Mouse (Mus musculus): ENCODE measurements at regions not wholly inside any gene's neighbourhood (a gene's known extent, or its start where the extent isn't known, plus 50 kb on each side); places are given as distances from the start of the nearest gene placed in this dataset.
A peak's percentile ranks its signal among the peaks of the same experiment; 100 is the strongest.

DNA sequence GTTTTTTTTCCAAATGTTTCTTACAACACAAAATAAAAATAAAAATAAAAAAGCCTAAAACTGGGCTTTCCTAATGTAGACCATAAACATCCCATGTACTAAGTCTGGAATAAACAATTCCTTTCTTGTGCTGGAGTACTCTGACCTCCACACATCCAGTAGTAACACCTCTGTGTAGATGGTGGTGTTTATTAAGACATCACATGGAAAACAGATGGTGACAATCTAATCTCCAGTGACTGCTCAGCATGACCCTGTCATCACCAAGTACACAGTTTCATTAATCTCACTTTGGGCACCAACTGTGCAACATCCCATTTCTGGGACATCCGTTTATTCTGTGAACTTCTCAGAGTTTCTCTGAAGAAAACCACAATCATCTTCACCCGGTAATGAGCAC lies 118.7 kb upstream of the Bank1 start:
- H3K4me1 ChIP-seq (ENCODE audit: control insufficient read depth, insufficient read depth): no peaks in the 10 kb centered on the region
- H3K36me3 ChIP-seq (replicated peaks; ENCODE audit: control insufficient read depth, insufficient read depth, low read length): no peaks in the 10 kb centered on the region
- TF ChIP-seq EP300 (IDR thresholded peaks at IDR 0.05; ENCODE audit: low read depth) (no peak), CTCF (IDR thresholded peaks at IDR 0.05; ENCODE audit: low read depth) (no peak)
- H3K9me3 ChIP-seq (replicated peaks; ENCODE audit: control insufficient read depth, low read length): no peaks in the 10 kb centered on the region
- H3K27ac ChIP-seq (ENCODE audit: low read depth): no peak overlapping the region
- WGBS: 57% methylated on average over 2 of the region's 2 CpGs
- no peak overlapping the region for H3K9ac ChIP-seq (replicated peaks; ENCODE audit: low read depth, low read length)
- DNase-seq (ENCODE audit: low spot score) (no peak), ATAC-seq (ENCODE audit: insufficient read depth, low read depth) (no peak)
- H3K4me3 ChIP-seq (ENCODE audit: low read depth, low read length): no peak overlapping the region
- H3K27me3 ChIP-seq (ENCODE audit: control insufficient read depth, insufficient read depth, low read length): no peaks in the 10 kb centered on the region
- H3K4me2 ChIP-seq (ENCODE audit: low read depth, low read length): no peak overlapping the region

DNA sequence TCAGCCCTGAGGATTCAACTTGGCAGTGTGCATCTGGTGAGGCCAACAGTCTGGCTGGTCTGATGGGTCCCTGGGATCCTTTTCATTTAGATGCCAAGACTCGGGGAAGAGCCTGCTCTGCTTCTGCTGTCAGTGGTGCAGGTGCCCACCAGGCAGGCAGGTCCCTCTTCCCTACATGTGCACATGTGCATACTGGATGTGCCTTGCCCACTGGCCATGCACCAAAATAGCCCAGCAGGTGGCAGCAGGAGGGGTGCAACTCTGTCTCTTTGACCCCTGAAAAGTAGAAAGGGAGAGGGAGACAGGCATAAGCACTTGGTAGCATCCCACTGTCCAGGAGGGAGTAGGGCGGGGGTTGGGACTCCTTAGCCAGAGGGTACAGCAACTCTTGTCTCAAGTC lies 116.2 kb upstream of the Bank1 start:
- no peaks in the 10 kb centered on the region for H3K27me3 ChIP-seq (ENCODE audit: control insufficient read depth, insufficient read depth, low read length)
- no peaks in the 10 kb centered on the region for H3K4me1 ChIP-seq (ENCODE audit: control insufficient read depth, insufficient read depth)
- no peak for ATAC-seq (ENCODE audit: insufficient read depth, low read depth)
- no peak overlapping the region for H3K4me2 ChIP-seq (ENCODE audit: low read depth, low read length)
- DNase-seq (ENCODE audit: low spot score): no peak
- H3K36me3 ChIP-seq (replicated peaks; ENCODE audit: control insufficient read depth, insufficient read depth, low read length): no peaks in the 10 kb centered on the region
- peak; percentile 36 for TF ChIP-seq CTCF (IDR thresholded peaks at IDR 0.05; ENCODE audit: low read depth)
- no peak for TF ChIP-seq EP300 (IDR thresholded peaks at IDR 0.05; ENCODE audit: low read depth)
- no peak overlapping the region for H3K27ac ChIP-seq (ENCODE audit: low read depth)
- H3K9ac ChIP-seq (replicated peaks; ENCODE audit: low read depth, low read length): no peak overlapping the region
- H3K4me3 ChIP-seq (ENCODE audit: low read depth, low read length): no peak overlapping the region
- WGBS: 62% methylated on average over 2 of the region's 2 CpGs
- H3K9me3 ChIP-seq (replicated peaks; ENCODE audit: control insufficient read depth, low read length): no peaks in the 10 kb centered on the region

DNA sequence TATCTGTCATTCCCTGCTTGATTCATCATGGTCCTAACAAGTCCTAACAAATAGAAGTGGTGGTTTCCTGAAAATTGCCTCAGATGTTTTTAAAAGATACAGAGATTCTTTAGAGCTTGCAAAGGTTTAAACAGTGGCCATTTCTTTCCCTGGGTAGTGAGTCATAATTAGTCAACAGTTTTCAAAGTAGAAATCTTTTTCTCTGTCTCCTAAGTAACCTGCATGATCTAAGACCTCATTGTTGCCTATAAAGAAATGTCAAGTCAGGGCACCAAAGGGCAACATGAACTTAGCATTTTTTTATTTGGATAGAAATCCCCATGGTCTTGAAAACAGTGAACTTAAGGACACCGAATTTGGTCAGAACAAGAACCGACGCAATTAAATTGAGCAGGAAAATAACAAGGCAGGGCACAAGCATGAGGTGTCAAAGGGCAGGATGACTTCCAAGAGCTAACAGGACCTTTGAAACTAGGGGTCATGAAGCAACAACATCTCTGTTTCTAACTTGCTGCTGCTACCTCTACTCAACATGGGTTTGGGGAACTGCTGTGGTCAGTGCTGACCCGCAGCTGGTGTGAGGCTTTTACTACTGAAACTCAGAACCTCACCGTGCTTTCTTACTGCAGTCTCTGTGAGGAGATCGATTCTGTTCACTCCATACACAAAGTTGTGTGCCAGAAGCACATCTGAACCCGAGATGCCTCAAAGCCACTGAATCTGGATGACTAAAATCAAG lies 114.2 kb upstream of the Bank1 start:
- Histone ChIP-seq H3K27me3 (ENCODE audit: control insufficient read depth, insufficient read depth, low read length) (no peaks in the 10 kb centered on the region), H3K9ac (replicated peaks; ENCODE audit: low read depth, low read length) (no peak overlapping the region), H3K27ac (ENCODE audit: low read depth) (no peak overlapping the region), H3K4me1 (ENCODE audit: control insufficient read depth, insufficient read depth) (no peaks in the 10 kb centered on the region), H3K9me3 (replicated peaks; ENCODE audit: control insufficient read depth, low read length) (no peaks in the 10 kb centered on the region), H3K36me3 (replicated peaks; ENCODE audit: control insufficient read depth, insufficient read depth, low read length) (no peaks in the 10 kb centered on the region), H3K4me2 (ENCODE audit: low read depth, low read length) (no peak overlapping the region), H3K4me3 (ENCODE audit: low read depth, low read length) (no peak overlapping the region)
- TF ChIP-seq CTCF (IDR thresholded peaks at IDR 0.05; ENCODE audit: low read depth) (no peak), EP300 (IDR thresholded peaks at IDR 0.05; ENCODE audit: low read depth) (no peak)
- ATAC-seq (ENCODE audit: insufficient read depth, low read depth) (no peak), DNase-seq (ENCODE audit: low spot score) (no peak)
- WGBS: 77% methylated on average over 7 of the region's 7 CpGs

DNA sequence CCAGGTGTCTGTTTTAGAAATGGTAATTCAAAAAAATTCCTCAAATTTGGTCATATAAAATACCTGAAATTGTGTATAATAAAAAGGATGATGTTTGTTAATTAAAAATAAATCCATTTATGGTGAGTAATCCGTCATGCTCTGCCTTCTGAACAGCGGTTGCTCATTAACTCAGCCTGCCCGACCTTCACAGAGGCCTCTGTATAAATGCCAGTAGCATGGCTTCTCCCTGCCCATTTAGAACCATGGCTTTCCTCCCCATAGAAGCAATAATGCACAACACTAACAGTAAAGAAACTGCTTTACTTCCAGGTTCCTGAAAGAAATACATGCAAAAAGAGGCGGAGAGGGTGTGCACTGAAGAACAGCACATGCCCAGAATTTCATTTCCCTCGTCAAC lies 113.5 kb upstream of the Bank1 start:
- 84% methylated on average over 5 of the region's 5 CpGs for WGBS
- H3K9me3 ChIP-seq (replicated peaks; ENCODE audit: control insufficient read depth, low read length): no peaks in the 10 kb centered on the region
- H3K4me1 ChIP-seq (ENCODE audit: control insufficient read depth, insufficient read depth): no peaks in the 10 kb centered on the region
- TF ChIP-seq CTCF (IDR thresholded peaks at IDR 0.05; ENCODE audit: low read depth): no peak
- no peak for TF ChIP-seq EP300 (IDR thresholded peaks at IDR 0.05; ENCODE audit: low read depth)
- ATAC-seq (ENCODE audit: insufficient read depth, low read depth) (no peak), DNase-seq (ENCODE audit: low spot score) (no peak)
- no peaks in the 10 kb centered on the region for H3K36me3 ChIP-seq (replicated peaks; ENCODE audit: control insufficient read depth, insufficient read depth, low read length)
- no peak overlapping the region for H3K4me2 ChIP-seq (ENCODE audit: low read depth, low read length)
- H3K9ac ChIP-seq (replicated peaks; ENCODE audit: low read depth, low read length): no peak overlapping the region
- H3K4me3 ChIP-seq (ENCODE audit: low read depth, low read length): no peak overlapping the region
- H3K27me3 ChIP-seq (ENCODE audit: control insufficient read depth, insufficient read depth, low read length): no peaks in the 10 kb centered on the region
- no peak overlapping the region for H3K27ac ChIP-seq (ENCODE audit: low read depth)

DNA sequence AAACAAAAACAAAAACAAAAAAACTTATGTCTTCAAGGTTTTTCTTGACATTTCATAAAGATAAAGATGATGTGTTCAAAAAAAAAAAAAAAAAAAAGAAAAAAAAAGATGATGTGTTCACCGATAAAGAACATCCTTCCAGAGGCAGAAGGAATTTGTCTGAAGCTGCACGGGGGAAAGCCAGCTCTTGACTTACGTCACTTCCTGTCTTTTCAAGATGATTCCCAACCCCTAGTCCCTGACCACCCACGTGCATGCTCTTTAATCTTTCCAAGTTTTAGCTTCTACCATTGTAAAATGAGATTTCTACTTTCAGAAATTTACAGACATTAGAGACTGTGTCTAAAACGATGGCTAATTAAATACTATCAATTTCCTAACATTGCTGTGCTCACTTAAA lies 108.5 kb upstream of the Bank1 start:
- Histone ChIP-seq H3K27me3 (ENCODE audit: control insufficient read depth, insufficient read depth, low read length) (no peaks in the 10 kb centered on the region), H3K4me2 (ENCODE audit: low read depth, low read length) (no peak overlapping the region), H3K9me3 (replicated peaks; ENCODE audit: control insufficient read depth, low read length) (no peaks in the 10 kb centered on the region), H3K4me3 (ENCODE audit: low read depth, low read length) (no peak overlapping the region), H3K27ac (ENCODE audit: low read depth) (no peak overlapping the region), H3K36me3 (replicated peaks; ENCODE audit: control insufficient read depth, insufficient read depth, low read length) (no peaks in the 10 kb centered on the region), H3K9ac (replicated peaks; ENCODE audit: low read depth, low read length) (no peak overlapping the region), H3K4me1 (ENCODE audit: control insufficient read depth, insufficient read depth) (no peaks in the 10 kb centered on the region)
- 53% methylated on average over 5 of the region's 5 CpGs for WGBS
- no peak for TF ChIP-seq EP300 (IDR thresholded peaks at IDR 0.05; ENCODE audit: low read depth)
- no peak for TF ChIP-seq CTCF (IDR thresholded peaks at IDR 0.05; ENCODE audit: low read depth)
- DNase-seq (ENCODE audit: low spot score): no peak
- ATAC-seq (ENCODE audit: insufficient read depth, low read depth): no peak

GRCm38 (mm10) chr3:136432072-136432471 lies 106.2 kb upstream of the Bank1 start:
- Histone ChIP-seq H3K9me3 (replicated peaks; ENCODE audit: control insufficient read depth, low read length) (no peaks in the 10 kb centered on the region), H3K4me3 (ENCODE audit: low read depth, low read length) (no peak overlapping the region), H3K27ac (ENCODE audit: low read depth) (no peak overlapping the region), H3K36me3 (replicated peaks; ENCODE audit: control insufficient read depth, insufficient read depth, low read length) (no peaks in the 10 kb centered on the region), H3K4me1 (ENCODE audit: control insufficient read depth, insufficient read depth) (no peaks in the 10 kb centered on the region), H3K4me2 (ENCODE audit: low read depth, low read length) (no peak overlapping the region), H3K27me3 (ENCODE audit: control insufficient read depth, insufficient read depth, low read length) (no peaks in the 10 kb centered on the region), H3K9ac (replicated peaks; ENCODE audit: low read depth, low read length) (no peak overlapping the region)
- 78% methylated on average over 3 of the region's 3 CpGs for WGBS
- no peak for DNase-seq (ENCODE audit: low spot score)
- no peak for ATAC-seq (ENCODE audit: insufficient read depth, low read depth)
- no peak for TF ChIP-seq EP300 (IDR thresholded peaks at IDR 0.05; ENCODE audit: low read depth)
- no peak for TF ChIP-seq CTCF (IDR thresholded peaks at IDR 0.05; ENCODE audit: low read depth)
